Mouse (Mus musculus) megakaryocyte, adult 5-6 weeks (primary cell): ENCODE data around the gene Mttp. TPM values are rescaled to one million over a fixed set of nuclear protein-coding genes. Genes with fewer than 3 reads are reported as not detected.

Experiments used
- ATAC-seq: 2 replicates; pipeline ENCODE4 v1.8.0; 2016; ENCODE audit warnings: mild to moderate bottlenecking, inconsistent platforms; ENCODE audit not compliant: poor library complexity, severe bottlenecking
- total RNA-seq, 2 experiments: library from RNA; stranded (forward) in 1 of 2; stranded (reverse) in 1 of 2; fragments of 153-499, 151-499 nt in 1 of 2; fragments of 221-1000, 200-1000 nt in 1 of 2; gene quantifications; 2 replicates each; pipeline versions ENCODE4 v1.2.3 to v1.2.4; 2015 to 2017

The Mttp gene
- total RNA-seq, 2 experiments from 2014 or later = 1.0 to 1.2 TPM

DNA sequence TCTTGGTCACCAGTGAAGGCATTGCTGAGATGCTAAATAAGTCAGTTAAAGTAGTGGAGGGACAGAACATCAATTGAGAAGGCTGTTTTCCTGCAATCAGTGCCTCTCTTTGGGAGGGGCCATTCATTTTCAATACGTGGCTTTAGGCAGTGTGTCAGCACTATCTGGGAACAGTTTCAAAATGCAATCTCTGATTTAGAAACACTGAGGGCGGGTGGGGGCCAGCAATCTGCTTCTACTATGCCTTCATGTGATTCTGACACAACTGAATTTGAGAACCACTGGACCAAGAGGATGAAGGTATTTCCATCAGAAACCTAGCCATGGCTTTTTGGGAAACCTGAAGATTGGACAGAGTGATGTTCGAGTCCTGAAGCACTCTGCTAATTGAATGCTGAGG lies 49.5 kb downstream of the Mttp start:
- no peak for ATAC-seq

- no peak for ATAC-seq
These were observed 60.9 kb downstream of the Mttp start for GRCm38 (mm10) chr3:138083896-138084295.

GRCm38 (mm10) chr3:138083073-138083637 lies 61.6 kb downstream of the Mttp start:
- ATAC-seq = no peak

GRCm38 (mm10) chr3:138078701-138079100 lies 66.1 kb downstream of the Mttp start:
- ATAC-seq = no peak

DNA sequence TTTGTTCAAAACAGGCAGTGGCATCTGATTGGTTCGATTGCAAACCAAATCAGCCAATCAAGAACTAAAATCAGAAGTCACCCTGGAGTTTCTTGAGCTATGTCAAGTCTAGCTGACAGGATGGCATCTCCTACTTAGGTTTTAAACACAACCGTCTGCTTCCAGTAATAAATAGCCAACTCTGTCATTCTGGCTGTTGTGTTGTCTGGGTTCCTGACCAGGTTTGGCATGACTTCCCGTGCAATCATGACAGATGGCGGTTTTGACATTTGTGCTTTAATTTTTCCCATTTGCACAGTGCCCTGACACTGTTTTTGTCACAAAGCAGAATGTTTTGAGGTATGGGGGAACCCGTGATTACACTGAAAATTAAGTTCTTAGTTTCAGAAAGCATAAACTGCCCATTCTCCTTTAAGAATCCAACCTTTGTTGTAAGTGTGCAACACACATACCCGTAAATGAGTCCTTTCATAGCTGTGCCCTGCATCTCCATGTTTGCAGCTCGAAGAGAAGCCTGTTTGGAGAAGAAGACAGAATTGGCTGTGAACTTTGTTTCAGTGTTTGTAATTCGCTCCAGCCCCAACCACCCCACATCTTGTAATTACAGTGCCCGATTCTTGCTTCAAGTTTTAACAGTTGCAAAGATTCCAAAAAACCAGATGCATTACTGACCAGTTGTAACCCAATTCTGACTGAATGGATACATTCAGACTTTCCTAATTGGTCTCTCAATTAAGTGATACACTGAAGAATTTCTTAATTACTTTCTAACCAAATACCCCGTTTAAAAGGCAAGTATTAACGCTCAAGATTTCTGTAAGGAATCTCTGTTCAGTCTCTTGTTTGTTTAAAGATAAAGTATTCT lies 67.1 kb downstream of the Mttp start:
- no peak for ATAC-seq

DNA sequence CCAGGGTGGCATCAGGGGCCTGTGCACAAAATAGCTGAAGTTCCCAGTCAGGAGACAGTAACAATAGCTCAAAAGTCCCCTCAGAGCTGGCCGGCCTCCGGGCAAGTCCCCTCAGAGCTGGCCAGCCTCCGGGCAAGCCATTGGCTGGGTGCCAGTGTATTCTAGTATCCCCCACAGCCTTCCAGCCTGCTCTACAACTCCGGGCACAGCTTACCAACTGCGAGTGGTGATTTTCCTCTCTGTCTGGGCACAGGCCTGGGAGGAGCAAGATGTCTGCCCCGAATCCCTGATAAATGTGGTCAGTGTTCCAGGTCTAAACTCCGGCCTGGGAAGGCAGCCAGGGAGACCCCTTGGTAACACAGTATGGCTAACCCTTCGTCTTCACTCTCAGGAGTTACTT lies 69.6 kb downstream of the Mttp start:
- ATAC-seq = no peak

DNA sequence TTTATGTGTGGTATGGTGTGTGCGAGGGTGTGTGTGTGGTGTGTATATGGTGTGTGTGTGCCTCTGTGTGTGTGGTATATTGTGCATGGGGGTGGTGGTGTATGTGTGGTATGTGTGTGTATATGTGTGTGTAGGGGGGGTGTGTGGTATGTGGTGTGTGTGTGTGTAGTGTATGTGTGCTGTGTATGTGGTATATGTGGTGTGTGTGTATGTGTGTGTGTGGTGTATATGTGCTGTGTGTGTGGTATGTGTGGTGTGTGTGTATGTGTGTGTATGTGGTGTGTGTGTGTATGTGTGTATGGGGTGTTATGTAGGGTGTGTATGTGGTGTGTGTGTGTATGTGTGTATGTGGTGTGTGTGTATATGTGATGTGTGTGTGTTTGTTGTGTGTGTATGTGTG lies 70.6 kb downstream of the Mttp start:
- no peak for ATAC-seq

DNA sequence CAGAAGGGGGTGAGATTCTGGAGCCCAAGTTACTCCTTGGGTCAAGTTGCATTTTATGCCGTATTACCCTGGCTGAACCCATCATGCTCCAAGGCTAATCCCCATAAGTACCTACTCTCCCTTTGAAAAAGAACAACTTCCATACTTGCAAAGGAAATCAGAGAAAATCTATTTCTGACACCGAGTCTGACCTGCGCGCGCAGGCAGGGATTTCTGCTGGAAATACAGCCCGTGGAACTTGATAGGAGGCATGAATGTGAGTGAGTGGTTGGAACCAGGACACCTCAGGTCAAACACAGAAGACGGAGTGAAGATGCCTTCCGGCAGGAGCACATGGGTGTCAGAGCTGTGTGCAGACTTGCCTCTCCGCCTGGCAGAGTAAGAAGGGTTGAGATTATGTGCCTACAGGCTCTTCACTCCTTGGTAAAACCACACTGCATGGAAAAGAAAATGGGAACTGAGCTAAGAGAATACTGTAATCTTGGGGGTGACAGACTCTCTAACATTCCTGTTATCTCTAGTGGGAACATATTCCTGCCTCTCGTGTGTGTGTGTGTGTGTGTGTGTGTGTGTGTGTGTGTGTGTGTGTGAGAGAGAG lies 73.2 kb downstream of the Mttp start:
- no peak for ATAC-seq

DNA sequence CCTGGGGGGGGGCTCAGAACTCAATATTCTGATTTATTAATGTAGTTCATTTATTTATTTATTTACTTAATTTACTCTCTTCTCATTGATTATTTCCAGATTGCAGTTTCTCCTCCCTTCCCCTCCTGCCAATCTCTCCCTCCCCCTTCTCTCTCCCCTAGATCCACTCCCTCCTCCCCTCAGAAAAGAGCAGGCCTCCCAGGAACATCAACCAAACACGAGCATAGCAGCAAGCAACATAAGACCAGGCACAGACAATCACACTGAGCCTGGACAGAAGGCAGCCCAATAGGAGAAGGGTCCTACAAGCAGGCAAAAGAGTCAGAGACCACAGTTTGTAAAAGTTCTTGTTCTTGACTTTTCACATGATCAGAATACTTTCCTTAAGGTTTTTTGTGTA lies 73.8 kb downstream of the Mttp start:
- ATAC-seq = no peak

DNA sequence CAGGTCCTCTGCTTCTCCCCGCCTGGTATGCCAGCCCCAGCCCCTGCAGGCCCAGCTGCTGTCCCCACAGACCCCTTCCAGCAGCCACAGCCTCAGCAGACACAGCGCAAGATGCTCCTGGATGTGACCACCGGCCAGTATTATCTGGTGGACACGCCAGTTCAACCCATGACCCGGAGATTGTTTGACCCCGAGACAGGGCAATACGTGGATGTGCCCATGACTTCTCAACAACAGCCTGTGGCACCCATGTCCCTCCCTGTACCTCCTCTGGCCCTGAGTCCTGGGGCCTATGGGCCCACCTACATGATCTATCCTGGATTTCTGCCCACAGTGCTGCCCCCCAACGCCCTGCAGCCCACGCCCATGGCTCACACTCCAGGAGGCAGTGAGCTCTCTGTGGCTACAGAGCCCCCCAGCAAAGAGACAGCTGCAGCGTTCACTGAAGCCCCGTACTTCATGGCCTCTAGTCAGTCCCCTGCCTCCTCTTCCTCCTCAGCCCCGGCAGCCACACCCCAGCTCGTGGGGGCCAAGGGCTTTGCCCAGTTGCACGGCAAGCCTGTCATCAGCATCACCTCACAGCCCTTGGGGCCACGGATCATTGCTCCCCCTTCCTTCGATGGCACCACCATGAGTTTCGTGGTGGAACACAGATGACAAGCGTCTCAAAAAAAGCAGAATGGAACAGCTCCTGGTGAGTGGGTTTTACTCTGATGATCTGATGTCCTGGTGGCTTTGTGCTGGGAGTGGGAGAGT lies 74.8 kb downstream of the Mttp start:
- no peak for ATAC-seq

DNA sequence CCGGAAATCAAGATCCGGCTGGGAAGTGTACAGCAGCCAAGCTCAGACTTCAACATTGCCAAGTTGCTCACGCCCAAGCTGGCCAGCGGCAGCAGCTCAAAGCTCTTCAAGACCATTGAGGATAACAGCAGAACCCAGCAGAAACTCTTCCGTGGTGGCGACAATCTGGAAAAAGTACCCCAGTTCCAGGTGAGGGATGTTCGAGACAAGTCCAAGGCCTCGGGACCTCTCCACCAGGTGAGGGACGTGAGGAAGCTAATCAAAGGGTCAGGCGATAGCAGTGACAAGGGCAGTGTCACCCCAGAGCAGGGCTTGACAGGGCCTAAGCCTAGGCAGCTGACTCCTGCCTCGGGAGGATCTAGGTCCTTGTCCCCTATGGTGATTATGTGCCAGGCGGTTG lies 76.7 kb downstream of the Mttp start:
- ATAC-seq = no peak

- ATAC-seq = no peak
These were observed 77.5 kb downstream of the Mttp start, which contains the start of gene Gm5105 for GRCm38 (mm10) chr3:138067288-138067687. Gm5105 (minus strand) TSS chr3:138067388.

DNA sequence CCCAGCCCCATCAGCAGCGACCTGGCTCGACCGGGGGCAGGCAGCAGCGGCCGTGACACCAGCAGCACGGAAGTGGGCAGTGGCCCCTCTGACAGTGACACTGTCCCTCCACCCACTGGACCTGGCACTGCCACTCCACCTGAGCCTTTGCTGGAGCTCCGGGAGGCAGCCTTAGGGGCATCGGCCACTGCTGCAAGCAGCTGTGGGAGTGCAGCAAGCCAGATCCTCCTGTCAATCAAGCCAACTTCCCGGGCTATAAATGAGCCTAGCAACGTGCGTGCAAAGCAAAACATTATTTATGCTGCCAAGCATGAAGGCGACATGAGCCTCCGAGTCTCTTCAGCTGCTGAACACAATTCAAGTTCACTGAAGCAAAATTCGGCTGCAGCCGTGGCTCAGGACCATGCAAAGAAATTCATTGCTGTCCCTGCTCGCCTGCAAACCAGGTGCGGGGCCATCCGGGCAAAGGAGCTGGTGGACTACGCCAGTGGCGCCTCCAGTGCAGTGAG lies 78.4 kb downstream of the Mttp start:
- ATAC-seq = no peak

DNA sequence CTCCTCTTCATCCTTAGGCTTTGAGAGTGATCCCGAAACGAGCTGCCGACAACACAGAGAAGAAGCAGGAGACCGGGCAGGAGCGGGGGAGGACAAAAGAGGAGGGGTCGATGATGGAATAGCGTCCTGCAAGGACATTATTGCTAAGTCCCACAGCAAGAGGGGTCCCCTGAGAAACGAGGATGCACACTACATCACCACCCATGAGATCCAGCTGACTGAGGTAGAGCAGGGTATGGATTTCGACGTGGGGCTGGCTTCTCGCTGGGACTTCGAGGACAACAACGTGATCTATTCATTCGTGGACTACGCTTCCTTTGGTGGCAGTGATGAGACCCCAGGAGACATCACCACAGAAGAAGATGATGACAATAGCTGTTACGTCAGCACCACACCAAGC lies 78.8 kb downstream of the Mttp start:
- no peak for ATAC-seq

GRCm38 (mm10) chr3:138064732-138065645 lies 79.8 kb downstream of the Mttp start, which contains the start of gene 1110002E22Rik:
1110002E22Rik (plus strand) TSS chr3:138065052.
- ATAC-seq = no peak

- no peak for ATAC-seq
These were observed 80.9 kb downstream of the Mttp start for GRCm38 (mm10) chr3:138063731-138064329.

DNA sequence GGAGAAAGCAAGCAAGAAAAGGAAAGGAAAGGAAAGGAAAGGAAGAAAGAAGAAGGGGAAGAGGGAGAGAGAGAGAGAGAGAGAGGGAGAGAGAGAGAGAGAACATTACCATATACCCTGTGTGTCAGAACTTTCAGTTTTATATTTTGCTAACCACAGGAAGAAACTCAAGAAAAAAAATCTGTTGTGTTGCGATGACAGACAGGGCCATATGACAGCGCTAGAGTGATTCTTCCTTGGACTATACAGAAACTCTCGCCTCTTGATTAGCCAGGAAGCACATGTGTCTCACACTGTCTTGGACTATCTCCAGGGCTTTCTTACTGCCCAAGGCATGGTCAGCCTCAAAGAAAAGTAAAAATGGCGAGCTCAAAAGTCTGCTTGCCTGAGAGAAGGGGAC lies 82.1 kb downstream of the Mttp start:
- no peak for ATAC-seq

DNA sequence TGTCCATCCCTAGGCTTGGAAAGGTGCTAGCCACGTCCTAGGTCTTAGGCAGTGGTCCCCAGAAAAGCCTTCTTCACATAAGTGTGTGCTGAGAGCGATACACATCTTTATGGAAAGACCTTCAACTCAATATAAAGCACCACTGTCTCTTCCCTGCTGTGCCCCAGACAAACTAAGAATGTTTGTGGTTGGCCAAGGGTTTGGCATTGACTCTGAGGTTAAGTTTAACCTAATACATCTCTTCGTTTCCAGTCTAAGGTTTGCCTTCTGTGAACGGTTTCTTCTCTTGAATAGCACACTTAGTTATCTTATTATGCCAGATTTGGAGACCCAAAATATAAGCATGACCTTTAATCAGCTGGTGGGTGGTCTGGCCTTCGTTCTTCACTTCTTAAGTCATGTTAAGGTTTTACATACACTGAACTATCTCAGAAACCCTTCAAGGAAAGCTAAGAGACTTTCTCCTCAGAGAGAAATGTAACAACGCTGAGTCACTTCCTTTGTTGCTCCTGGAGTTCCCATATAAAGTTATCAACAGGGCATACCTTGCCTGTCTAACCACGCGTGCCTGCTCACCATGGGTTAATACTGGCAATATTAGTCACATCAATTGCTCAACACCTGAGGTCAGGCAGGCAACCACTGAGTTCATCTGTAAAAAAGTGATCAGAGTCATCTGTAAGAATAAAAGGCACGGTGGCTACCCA lies 83.4 kb downstream of the Mttp start:
- peak; percentile 41 for ATAC-seq

GRCm38 (mm10) chr3:138060429-138060828 lies 84.3 kb downstream of the Mttp start:
- 0 out of 2 replicates have a peak, but pooled peaks have one; percentile 22 for ATAC-seq
